Mouse (Mus musculus): ENCODE measurements at regions not wholly inside any gene's neighbourhood (a gene's known extent, or its start where the extent isn't known, plus 50 kb on each side); places are given as distances from the start of the nearest gene placed in this dataset.

GRCm38 (mm10) chr9:94287559-94287958, 250.3 kb downstream of the 1190002N15Rik start:
- CTCF ChIA-PET = no interaction called here
- POLR2A ChIA-PET = no interaction called here

GRCm38 (mm10) chr9:94278657-94279585, 259.0 kb downstream of the 1190002N15Rik start:
- POLR2A ChIA-PET = interaction anchor here in 1 of 4 experiments (1.1 kb wide), 1 partner anchor 259 kb away, joined by 5 read pairs; the partner anchor contains the start of gene 1190002N15Rik
- CTCF ChIA-PET = interaction anchor here in 1 of 4 experiments (0.5 kb wide), 1 partner anchor 89 kb away, joined by 5 read pairs; no protein-coding TSS in a partner anchor

- CTCF ChIA-PET = no interaction called here
- POLR2A ChIA-PET = no interaction called here
Measured at GRCm38 (mm10) chr9:94277096-94277495, 260.8 kb downstream of the 1190002N15Rik start.

DNA sequence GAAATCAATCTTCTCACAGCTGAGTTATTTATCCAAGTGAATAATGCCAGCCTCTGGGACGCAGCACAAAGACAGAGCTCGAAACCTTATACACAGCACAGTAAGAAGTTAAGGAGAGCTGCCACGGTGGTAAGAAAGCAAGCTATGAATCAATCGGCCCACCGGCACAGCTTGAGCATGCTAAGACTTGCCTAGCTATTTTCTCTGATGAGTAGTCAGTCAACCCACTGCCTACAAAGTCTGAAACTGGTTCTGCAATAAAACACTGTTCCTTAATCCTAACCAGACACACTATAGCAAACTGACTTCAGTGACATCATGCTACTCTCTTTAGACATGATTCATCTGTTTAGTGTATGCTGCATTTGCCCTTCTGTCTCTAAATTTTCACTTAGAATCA, 268.7 kb downstream of the 1190002N15Rik start:
- ChIA-PET CTCF (no interaction called here), POLR2A (interaction anchor here in 1 of 4 experiments (1.4 kb wide), 1 partner anchor 269 kb away, joined by 4 read pairs; the partner anchor contains the start of gene 1190002N15Rik)

DNA sequence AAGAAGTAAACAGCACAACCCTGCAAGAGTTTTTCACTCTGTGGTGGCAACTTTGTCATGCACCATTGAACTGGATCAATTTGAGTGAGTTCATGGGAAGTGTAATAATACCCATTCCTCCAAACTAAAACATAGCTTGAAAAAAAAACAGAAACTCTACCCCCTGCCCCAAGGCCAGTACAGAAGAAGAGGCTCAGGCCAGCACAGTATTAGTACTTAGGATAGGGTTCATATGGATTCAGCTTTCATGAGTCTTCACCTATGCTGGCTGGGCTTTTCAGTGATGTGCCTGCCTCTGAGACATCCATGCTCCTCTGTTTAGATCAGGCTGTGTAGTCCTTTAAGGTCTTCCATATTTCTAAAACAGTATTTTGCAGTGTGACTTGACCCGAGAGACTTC, 270.6 kb downstream of the 1190002N15Rik start:
- ChIA-PET POLR2A (no interaction called here), CTCF (no interaction called here)

GRCm38 (mm10) chr9:94239479-94240241, 298.2 kb downstream of the 1190002N15Rik start:
- ChIA-PET CTCF (no interaction called here), POLR2A (no interaction called here)

GRCm38 (mm10) chr9:94238565-94238964, 299.3 kb downstream of the 1190002N15Rik start:
- POLR2A ChIA-PET = no interaction called here
- CTCF ChIA-PET = no interaction called here

DNA sequence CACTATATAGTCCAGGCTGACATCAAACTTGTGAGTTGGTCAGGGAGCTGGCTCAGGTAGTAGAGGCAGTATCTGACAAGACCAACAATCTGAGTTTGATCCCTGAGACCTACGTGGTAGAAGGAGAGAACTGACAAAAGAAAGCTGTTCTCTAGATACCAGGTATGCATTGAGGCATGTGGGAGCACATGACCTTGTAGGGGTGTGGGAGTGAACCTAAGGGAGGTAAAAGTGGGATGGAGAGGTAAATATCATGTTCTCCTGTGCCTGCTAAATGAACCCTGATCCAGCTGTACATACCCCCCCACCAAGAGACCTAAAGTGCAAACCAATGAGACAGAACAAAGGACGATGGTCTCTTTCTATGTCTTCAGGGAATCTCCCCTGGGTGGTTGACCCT, 308.3 kb downstream of the 1190002N15Rik start:
- CTCF ChIA-PET = no interaction called here
- POLR2A ChIA-PET = no interaction called here

- CTCF ChIA-PET = no interaction called here
- POLR2A ChIA-PET = no interaction called here
Measured at GRCm38 (mm10) chr9:94219116-94219515, 318.8 kb downstream of the 1190002N15Rik start.

DNA sequence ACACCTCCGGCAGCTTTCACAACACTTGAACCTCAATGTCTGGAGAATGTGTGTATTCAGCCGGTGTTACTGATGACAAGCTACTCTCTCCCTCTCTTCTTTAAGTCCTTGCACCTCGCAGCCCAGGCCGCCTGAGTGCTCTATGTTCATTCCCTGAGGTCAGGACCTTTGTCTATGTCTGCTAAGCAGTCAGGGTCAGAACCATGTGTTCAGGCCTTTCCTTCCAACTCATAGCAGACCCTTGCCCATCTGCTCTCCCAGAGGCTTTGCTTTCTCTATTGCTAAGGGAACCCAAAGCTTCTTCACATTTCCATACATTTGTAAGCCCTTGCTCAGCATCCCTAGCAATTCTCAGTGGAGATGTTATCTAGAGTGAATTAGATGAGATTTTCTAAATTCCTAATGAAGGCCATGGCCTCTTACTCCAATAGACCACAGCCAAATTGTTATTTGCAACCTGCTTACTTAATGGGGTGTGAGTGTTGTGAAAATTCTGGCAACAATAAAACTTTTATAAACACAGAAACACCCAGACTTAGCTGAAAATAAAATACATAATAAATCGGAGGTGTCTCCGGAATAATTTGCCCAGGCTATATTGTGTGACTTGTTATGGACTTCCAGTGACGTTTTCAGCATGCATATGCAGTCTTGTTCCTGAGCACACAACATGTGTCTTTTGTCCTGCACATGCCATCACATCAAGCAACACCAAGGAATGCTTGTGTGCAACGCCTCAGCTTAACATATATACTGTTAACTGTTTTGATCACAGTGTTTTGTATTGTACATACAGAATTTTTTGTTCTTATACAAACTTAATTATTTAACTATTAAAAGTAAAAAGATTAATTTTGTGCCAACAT, 321.2 kb downstream of the 1190002N15Rik start:
- ChIA-PET CTCF (no interaction called here), POLR2A (no interaction called here)

- ChIA-PET POLR2A (no interaction called here), CTCF (no interaction called here)
Measured at GRCm38 (mm10) chr9:94210467-94211249, 327.2 kb downstream of the 1190002N15Rik start.

DNA sequence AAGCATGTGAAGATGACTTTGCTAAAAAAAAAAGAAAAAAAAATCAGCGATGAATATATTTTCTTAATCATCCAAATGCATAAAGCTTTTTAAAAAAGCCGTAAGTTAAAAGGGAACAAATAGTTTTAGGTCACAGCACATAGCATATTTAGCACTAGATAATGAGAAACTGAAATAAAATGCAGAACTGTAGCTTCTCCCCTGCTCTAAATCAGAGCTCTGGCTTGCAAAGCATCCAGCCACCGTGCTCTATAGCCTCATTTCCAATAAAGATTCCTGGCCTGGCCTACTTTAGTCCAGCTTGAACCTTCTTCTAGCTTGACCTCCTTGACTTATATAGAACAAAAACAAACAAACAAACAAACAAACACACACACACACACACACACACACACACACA, 328.9 kb downstream of the 1190002N15Rik start:
- POLR2A ChIA-PET = no interaction called here
- CTCF ChIA-PET = interaction anchor here in 1 of 4 experiments (0.7 kb wide), 1 partner anchor 420 kb away, joined by 4 read pairs; no protein-coding TSS in a partner anchor

- POLR2A ChIA-PET = no interaction called here
- CTCF ChIA-PET = no interaction called here
Measured at GRCm38 (mm10) chr9:94200892-94201291, 337.0 kb downstream of the 1190002N15Rik start.

DNA sequence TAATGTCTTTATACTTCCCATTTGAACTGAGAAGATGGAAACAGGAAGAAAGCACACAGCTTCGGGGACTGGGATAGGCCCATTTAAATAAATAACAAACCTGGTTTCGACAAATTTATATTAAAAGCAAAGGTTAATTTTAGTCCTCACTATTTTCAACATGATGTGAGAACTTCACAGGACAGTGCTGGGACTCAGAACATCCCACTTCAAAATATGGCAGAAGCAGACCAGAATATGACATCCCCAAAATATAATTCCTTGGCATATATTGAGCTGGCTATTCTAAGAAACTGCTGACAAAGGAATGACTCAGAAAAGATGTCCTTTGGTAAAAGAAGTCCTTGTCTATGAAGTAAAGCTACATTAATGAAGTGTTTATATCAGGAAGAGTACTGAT, 338.0 kb downstream of the 1190002N15Rik start:
- CTCF ChIA-PET = no interaction called here
- POLR2A ChIA-PET = no interaction called here

GRCm38 (mm10) chr9:94191083-94191482, 346.8 kb downstream of the 1190002N15Rik start:
- ChIA-PET POLR2A (no interaction called here), CTCF (no interaction called here)

GRCm38 (mm10) chr9:94189872-94190800, 347.7 kb downstream of the 1190002N15Rik start:
- CTCF ChIA-PET = interaction anchor here in 2 of 4 experiments (0.6 to 0.7 kb wide), 3 partner anchors 89 to 1958 kb away, joined by 3 to 5 read pairs (median 3); no protein-coding TSS in a partner anchor
- POLR2A ChIA-PET = no interaction called here

- ChIA-PET POLR2A (no interaction called here), CTCF (no interaction called here)
Measured at GRCm38 (mm10) chr9:94188124-94188523, 349.8 kb downstream of the 1190002N15Rik start.

Measured in embryonic stem cell, embryonic (primary cell).